Mouse (Mus musculus) CD4-positive helper T cell, adult 2 months (primary cell): Measurements from ENCODE around the gene Syk.

Experiments
- DNase-seq: peaks from one replicate; pipeline ENCODE4 v3.0.0-alpha.2; 2012; ENCODE audit warnings: low read depth, missing footprints, low spot score

Gene Syk

GRCm38 (mm10) chr13:52569194-52569769, 13.7 kb upstream of the Syk start:
- no peak for DNase-seq

GRCm38 (mm10) chr13:52570276-52570675, 12.7 kb upstream of the Syk start:
- no peak for DNase-seq

DNA sequence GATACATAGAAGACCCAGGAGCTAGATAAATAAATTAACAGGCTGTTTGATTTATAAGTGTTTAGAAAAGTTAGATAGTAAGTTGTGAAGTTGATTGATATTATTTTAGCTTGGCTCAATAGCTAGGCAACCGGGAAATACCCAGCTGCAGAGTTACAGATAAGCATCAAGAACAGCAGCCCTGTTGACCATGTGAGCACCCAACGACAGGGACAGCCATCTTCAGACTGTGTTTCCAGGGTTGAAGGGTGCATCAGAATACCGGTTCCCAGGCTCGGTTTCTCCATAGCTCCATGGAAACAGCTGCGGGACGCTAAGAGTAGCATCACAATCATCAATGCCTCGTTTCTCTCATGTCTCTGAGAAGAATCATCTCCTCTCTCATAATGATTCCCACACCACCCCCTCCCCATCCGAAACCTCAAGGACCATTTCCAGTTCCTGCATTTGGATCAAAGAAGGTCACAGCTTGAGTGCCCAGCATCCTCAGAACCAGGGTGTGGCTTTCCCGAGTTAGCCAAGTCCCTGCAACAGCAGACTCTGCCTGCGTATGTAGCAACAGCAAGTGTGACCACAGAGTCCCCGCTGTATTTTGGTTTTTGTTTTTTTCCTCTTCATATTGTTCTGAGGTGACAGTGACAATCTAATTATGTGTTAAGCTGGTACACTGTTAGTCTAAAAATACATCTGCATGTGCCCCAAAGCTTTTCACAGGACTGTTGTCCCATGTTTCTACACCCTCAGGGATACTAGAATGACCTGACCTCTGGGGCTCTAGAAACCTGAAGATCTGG, 11.2 kb upstream of the Syk start:
- no peak for DNase-seq

DNA sequence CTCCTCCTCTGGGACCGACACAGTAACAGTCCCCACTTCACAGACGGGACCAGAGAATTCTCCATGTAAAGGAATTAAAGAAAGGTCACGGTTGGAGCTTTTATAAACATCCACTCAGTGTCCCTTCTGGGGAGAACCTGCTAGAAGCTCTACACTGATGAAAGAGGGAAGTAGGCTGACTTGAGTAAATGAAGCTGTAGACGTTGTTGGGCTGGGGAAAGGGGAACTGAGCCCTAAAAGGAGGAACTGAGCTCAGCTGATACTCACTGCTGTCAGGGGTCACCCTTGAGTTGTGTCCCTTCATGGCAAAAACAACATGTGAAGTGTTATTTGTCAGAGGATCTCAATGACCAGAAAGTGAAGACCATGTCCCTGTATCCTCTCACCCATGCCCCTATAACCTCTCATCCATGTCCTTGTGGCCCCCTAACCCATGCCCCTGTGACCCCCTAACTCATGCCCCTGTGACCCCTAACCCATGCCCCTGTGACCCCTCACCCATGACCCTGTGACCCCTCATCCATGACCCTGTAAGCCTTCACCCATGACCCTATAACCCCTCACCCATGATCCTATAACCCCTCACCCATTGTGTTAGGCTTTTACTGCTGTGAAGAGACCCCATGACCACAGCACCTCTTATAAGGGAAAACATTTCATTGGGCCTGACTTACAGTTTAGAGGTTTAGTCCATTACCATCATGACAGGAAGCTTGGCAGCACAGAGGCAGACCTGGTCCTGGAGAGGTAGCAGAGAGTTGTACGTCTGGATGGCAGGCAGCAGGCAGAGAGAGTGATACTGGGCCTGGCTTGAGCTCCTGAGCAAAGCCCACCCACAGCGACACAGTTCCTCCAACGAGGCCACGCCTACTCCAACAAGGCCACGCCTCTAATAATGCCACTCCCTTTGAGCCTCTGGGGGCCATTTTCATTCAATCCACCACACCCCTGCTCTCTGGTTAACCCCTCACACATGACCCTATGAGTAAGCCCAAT, 10.2 kb upstream of the Syk start:
- DNase-seq, result no peak

DNA sequence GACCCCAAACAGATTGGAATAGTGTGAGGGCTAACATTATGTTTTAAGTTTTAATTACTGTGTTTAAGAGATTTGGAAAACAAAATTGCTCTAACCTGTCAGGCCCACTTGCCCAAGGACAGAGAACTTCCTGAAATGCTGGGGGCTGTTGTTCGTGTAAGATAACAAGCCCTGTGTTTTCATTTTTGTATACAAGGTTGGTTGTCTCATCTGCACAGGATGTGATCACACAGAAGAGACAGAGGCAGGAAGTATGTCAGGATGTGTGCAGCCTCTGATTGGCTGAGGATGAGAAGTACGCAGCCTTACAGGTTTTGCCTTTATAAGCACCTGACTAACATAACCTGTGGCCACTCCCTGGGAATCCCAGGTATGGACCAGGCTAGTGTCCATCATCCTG, 8.7 kb upstream of the Syk start:
- no peak for DNase-seq

- no peak for DNase-seq
Observed at GRCm38 (mm10) chr13:52575483-52575882, 7.5 kb upstream of the Syk start.

DNA sequence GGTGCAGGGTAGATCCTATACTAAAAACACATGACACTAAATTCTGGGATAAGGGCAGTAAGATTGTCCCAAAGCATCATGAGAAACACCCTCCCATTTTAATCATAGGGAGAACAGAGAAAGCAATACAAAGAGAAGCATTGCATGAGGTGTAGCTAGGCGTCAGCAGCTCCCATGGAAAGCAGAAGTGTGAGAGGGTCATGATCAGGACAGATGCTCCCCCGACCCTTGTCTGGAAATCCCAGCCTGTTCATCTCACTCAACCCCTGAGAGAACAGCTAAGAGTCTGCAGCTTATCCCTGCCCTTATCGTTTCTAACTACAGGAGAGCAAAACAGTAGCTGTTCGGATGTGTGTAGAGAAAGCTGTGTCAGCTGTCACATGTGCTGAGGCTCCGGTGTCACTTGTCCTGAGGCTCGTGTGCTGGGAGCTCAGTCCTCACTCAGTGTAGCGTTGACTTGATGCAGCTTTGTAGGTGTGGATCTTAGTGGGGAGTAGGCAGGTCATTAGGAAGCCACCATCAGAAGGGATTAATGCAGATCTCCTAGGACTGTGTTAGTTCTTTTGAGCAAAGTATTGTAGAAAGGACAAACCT, 6.9 kb upstream of the Syk start:
- DNase-seq, result no peak

DNA sequence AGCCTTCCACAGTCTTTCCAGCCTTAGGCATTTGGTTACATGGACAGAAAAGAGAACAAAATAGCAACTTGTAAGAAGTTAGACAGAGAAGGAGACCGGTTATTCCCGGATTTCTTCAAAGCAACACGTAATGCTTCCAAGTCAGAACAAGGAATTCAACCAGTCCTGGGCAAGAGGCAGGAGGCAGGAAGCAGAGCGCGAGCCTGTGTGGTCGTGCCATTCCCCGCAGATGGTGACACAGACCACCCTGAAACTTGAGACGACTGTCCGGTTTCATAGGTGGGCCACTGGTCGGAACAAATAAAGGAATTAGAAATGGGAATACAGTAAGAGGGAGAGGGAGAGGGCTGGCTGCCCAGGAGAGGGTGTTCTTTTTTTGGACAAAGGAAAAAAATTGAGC, 6.1 kb upstream of the Syk start:
- no peak for DNase-seq

DNA sequence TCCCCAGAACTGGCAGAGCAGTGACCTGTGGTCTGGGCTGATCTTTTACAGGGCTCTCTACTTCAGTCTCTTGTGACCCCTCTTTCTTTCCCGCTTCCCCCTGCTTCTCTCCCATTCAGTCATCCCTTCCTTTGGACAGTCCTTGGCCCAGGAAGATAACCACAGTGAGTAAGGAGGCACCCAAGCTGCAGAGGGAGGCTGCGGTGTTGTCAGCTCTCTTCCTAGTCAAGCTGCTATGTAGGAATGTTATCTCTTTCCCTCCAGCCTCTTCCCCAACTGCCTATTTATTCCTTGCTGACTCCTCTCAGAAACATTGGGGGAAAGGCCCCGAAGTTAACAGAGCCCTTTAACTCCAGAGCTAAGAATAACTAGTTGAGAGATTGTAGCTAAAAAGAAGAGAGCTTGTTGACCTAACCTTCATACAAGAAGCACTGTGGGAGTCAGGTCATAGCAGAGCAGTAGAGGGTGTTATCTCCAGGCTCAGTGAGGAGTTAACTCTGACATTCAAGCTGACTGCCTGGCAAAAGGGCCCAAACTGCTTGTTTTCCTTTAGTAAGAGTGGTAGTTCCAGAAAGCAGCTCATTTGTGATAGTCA, 5.5 kb upstream of the Syk start:
- DNase-seq, result no peak

DNA sequence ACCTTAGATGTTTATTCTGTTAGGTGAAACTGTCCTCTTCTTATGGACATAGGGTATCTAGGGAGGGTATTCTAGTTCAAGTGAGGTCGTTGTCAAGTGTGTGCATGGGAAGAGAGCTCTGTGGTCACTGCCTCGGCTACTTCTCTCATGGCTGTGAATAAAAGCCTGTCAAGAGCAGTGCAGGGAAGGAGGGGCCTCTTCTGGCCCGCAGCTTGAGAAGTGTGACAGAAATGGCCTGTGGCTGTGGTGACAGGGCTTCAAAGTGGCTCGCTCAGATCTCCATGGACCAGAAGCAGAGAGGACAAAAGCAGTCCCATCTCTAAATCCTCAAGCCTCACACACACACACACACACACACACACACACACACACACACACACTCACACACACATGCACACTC, 5.0 kb upstream of the Syk start:
- no peak for DNase-seq

GRCm38 (mm10) chr13:52578776-52579175, 4.2 kb upstream of the Syk start:
- DNase-seq, result no peak

GRCm38 (mm10) chr13:52582506-52582877, 481 bp upstream of the Syk start:
- DNase-seq, result no peak

GRCm38 (mm10) chr13:52583943-52584562, 1.1 kb downstream of the Syk start:
- DNase-seq, result no peak

DNA sequence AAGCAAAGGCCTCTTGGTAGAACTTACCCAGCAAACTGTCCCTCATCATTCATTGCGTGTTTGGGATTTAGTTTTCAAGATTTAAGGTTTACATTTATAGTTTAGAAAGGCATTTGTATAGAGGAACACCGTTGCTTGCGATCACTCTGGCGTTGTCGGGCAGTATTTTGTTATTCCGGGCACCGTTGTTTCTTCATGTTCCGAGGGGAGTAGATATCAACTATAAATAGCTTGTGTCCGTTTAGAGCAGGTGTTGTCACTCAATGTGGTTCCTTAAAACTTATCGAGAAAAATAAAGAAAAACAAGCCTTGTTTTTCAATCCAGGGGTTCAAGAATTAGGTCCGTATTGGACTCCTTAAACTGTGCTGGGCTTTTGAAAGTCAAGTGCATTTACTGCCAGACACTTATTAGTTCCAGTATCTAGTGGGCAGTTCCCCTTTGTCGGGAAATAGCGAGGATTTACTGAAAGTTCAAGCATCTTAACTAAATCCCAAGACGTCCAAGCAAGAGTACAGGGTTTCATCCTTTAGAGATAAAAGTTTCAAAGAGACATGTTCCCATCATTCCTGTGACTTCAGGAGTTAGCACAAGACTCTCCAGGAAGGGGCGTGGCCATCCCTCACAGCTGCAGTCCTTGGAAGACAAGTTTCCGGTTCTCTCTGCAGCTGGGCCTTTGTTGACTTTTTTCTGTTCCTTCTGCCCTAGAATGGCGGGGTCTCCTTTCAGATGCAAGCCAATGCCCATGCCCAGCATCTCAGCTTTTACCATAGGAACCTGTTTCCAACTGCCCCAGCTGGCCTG, 1.9 kb downstream of the Syk start:
- no peak for DNase-seq

- no peak for DNase-seq
Observed at GRCm38 (mm10) chr13:52587761-52588160, 4.8 kb downstream of the Syk start.

DNA sequence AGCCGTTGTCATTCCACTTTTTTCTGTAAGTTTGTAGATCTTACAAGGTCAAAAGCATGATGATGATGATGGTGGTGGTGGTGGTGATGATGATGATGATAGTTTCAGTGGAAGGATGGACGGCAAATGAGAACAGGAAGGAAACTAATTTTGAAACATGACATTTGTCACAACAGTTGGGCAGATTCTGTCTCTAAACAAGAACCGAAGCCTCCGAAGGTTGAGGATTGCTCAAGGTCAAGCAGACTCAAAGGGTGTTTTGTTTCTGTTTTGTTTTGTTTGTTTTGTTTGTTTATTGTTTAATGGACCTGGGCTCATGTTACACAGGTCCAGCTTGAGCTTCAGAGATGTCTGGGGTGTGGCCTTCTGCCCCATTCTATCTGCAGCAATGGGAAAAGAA, 6.1 kb downstream of the Syk start:
- no peak for DNase-seq

DNA sequence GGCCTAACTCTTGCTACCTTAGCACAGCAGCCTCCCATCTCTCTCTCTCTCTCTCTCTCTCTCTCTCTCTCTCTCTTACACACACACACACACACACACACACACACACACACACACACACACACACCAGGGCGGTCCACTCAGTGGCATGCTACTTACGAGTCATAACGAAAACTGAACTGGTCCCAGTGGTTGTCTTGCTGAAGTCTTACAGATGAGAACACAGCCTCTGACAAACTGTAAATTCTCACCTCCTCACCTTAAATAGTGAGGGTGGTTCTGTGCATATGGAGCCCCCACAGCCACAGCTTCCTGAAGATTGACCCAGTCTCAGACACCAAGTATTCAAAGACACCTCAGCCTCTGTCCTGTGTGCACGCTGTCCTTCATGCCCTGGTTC, 8.9 kb downstream of the Syk start:
- no peak for DNase-seq

DNA sequence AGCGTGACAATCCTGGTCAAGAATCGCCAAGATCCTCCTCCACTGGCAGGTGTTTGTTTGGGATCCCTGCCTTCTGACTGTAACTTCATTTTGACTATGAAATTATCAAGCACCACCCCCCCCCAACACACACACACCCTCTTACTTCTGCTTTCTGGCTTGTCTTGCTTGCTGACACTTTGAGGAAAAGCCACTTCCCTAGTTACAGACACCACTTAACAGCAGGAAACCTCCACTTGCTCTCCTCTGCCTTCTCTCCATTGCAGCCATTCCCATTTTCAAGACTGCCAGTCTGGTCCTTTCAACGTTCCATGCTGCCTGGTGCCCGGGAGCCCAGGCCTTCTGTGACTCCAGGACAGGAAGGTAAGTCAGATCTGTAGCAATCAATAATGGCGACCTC, 13.7 kb downstream of the Syk start:
- no peak for DNase-seq

DNA sequence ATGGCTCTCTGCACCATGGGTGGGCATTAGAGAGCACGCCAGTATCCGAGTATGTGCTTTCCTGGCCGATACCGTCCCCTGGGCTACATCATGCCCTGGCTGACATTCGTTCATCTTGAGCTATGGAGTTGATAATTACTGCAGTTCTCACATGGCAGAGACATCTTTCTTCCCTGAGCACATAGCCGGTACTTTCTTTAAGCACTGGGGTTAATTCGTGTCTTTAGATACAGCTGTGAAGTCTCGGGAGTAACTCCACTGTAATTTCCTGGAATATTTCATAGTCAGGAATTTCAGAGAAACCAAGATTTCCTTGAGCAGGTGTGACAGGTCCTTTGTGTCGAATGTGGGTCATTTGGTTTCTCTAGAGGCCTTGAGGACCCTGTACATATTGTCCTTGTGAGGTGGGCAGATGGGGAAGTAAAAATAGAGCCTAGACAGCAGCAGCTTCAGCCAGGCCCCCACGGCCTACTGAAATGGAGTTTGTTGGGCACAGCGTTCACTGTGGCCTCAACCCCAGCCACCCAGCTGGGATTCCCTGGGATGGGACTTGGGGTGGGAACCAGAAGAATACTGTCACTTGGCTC, 14.2 kb downstream of the Syk start:
- no peak for DNase-seq

DNA sequence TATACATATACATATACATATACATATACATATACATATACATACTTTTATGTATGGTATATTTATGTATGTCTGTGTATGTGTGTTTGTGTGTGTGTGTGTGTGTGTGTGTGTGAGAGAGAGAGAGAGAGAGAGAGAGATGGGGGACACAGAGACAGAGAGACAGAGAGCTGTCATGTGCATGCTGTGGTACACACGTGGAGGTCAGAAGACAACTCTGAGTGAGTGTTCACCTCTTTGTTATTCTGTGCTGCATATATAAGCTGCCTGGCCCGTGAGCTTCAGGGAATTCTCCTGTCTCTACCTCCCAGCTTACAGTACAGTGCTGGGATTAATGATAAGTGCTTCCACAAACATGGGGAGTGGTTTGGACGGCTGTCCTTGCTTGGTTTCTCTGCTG, 15.3 kb downstream of the Syk start:
- no peak for DNase-seq
